Mouse (Mus musculus) thymus, postnatal 25 days (tissue): ENCODE data around the gene Exoc8.

Source experiments
- DNase-seq: peaks from one replicate; pipeline ENCODE4 v3.0.0; 2022

The Exoc8 gene

GRCm38 (mm10) chr8:124905482-124905881 lies 8.0 kb upstream of the Exoc8 start:
- DNase-seq, result no peak

- no peak for DNase-seq
These were observed 5.7 kb upstream of the Exoc8 start for GRCm38 (mm10) chr8:124903198-124903597.

DNA sequence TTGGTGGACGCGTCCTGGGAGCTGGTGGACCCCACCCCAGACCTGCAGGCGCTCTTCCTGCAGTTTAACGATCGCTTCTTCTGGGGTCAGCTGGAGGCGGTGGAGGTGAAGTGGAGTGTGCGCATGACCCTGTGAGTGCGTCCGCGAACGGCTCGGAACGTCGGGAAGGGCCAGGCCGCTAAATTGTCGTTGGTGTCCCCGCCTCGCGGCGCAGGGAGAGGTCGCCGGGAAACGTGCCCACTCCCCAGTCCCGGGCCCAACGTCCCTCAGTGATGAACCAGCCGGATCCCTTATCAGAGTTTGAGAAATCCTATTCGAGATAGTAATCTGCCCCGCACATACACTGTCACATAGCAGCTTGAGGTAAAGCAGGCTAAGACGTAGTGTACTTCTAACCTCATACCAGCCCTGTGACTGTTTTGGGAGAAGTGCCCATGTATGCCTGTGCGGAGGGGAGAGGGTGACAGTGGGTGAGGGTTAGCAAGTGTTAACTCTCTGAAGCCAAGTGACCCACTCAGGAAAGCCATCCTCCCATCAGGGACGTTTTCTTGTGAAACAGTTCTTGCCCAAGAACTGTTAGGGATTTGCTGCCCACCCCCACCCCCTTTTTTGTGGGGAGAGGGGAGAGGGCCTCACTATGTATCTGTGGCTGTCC lies 873 bp upstream of the Exoc8 start:
- DNase-seq, result no peak

DNA sequence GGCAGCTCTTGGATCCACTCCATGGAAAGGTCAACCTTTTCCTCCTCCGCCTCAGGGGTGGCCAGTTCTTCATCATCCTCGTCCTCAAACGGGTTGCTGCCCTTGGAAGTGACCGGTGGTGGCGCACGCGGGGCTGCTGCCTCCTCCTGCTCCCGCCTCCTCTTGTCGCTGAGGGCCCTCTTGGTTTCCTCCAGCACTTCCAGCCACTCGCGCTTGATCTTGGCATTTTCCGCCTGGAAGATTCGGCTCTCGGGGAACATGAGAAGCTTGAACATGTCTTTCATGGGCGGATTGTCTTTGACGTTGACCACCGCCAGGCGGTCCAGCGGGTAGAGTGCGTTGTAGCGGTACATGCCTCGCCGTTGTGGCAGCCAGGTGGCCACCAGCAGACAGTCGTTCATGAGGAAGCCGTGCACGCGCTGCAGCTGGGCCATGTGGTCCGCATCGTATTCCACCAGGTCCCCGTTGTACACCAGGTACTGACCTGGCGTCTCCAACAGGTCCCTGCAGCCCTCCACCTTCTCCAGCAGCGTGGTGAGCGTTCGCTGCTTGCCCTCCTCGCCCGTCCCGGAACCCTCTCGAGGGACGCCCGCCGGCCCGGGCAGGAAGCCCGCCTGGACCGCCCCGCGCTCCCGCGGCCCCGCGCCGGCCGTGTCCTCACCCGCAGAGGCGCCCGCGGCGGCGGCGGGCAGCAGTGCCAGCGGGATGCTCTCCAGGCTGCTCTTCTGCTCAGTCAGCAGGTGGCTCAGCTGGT lies 696 bp downstream of the Exoc8 start:
- peak; percentile 53 for DNase-seq

GRCm38 (mm10) chr8:124896010-124896631 lies 1.4 kb downstream of the Exoc8 start:
- DNase-seq, result no peak

DNA sequence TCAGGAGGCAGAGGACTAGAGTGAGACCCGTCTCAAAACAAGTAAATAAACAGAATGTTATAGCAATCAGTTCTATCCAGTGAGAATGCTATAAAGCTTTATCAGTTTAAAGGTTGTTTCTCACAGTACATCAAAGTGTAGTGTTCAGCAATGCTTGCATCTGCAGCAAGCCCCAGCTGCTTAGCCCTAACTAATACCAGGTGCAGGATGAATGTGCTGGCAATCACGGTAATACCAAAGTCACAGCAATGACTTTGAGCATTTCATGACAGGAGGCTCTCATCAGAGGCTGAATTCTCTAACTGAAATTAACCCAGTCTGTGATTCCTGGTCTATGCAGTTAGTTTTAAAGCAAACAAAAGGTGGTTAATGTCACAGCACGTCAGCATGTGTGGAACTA lies 4.9 kb downstream of the Exoc8 start:
- no peak for DNase-seq

DNA sequence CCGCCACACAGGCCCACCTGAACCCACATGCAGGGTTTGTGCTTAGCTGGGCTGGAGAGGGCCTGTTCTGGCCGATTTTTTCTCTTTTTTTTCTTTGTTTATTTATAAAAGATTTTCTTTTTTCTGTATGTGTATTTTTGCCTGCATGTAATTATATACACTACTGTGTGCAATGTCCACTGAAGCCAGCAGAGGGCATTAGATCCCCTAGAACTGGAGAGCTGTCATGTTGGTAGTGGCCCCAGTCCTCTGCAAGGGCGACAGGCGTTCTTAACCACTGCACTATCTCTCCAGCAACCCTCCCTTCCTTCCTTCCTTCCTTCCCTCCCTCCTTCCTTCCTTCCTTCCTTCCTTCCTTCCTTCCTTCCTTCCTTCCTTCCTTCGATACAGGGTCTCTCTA lies 9.1 kb downstream of the Exoc8 start:
- DNase-seq, result peak; percentile 11

DNA sequence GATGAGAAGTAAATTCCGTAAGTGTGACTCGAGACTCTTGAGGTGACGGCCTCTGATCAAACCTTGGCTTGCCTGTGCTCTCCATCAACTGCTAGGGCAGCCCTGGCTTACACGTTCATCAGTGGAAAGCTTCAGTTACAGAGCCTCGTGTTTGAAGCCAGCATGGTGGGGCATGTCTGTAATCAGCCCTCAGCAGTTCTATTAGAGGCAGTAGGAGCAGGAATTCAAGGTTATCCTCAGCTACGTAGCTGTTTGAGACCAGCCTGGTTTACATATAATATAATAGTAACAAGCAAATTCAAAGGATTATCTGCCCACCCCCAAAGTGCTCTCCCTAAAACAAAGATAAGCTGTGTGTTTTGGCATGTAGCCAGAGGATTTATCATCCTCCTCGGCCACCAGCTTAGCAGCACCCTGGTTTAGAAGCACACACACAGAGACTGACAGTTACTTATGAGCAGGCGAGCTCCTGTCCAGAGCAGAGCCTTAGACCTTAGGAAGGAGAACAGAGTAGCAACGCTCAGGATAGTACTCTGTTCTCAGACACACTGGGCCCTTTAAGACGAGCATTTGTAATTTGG lies 18.5 kb downstream of the Exoc8 start:
- no peak for DNase-seq

DNA sequence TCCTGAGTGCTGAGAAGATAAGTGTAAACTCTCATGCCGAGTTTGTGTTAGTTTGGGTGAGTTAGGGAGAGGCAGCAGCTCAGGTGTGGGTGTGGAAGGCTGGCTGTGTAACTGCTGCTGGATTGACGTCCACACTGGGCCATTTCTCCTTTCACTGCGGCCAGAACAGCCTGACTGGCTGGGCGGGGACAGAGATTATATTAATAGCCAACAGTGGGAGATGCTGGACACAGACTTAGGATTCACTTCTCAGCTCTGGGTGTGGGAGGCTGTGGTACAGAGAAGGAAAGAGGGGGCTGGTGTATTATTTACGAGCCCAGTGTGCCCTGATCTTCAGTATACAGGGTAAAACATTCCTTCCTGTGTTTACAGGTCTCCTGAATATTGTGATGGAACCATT lies 19.4 kb downstream of the Exoc8 start:
- no peak for DNase-seq

DNA sequence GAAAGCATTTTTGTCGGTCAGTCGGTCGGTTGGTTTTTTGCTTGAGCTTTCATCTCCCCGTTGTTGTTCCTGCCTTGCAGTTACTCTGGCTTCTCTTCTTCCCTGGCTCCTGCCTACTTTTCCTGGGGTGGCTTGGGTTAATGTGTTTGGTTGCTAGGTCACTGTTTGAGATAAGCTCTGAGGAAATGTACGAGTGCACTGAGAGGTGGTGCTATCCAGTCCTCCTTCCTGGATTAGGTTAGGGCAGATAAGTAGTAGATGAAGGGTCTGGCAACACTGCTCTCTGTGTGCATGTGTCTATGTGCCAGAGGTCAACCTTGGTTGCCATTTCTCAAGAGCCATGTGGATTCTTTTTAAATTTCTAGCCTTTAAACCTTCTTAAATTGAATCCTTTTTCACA lies 24.8 kb downstream of the Exoc8 start:
- DNase-seq, result no peak

- no peak for DNase-seq
These were observed 25.4 kb downstream of the Exoc8 start for GRCm38 (mm10) chr8:124872081-124872480.

DNA sequence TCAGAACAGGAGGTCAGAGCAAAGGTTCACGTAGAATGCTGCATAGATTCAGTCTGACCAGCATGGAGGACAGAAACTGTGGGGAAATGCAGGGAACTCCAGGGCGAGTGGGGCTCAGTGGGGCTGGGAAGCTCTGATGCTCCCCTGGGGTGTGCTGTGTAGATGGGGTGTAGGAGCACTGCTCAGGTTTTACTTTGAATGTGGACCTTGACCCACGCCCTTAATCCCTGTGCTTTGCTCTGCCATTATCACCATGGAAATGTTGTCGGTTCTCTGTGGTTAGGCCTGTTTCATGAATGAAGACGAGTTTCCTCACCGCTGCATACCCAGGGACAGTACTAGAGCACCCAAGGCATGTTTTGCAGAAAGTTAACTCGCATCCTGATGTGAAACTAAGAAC lies 26.0 kb downstream of the Exoc8 start:
- no peak for DNase-seq

- no peak for DNase-seq
These were observed 27.8 kb downstream of the Exoc8 start for GRCm38 (mm10) chr8:124869708-124870107.

GRCm38 (mm10) chr8:124867126-124867525 lies 30.4 kb downstream of the Exoc8 start:
- DNase-seq, result no peak

GRCm38 (mm10) chr8:124866669-124867068 lies 30.8 kb downstream of the Exoc8 start:
- no peak for DNase-seq

DNA sequence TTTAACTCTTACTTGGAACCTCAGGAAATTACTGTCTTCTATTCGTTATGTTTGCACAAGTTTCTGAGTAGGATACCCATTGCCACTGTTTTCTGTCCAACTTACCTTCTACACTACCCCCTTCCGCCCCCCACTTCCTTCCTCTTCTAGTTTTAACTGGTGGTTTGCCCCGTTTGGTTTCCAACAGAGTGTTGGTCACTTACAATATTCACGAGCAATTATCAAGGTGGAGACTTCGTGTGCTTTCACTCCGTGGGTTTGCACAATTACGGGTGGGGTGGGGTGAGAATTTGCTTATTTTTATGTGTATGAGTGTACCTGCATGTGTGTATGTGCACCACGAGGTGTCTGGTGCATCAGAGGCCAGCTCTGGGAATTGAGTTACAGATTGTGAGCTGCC lies 33.8 kb downstream of the Exoc8 start:
- peak; percentile 22 for DNase-seq

DNA sequence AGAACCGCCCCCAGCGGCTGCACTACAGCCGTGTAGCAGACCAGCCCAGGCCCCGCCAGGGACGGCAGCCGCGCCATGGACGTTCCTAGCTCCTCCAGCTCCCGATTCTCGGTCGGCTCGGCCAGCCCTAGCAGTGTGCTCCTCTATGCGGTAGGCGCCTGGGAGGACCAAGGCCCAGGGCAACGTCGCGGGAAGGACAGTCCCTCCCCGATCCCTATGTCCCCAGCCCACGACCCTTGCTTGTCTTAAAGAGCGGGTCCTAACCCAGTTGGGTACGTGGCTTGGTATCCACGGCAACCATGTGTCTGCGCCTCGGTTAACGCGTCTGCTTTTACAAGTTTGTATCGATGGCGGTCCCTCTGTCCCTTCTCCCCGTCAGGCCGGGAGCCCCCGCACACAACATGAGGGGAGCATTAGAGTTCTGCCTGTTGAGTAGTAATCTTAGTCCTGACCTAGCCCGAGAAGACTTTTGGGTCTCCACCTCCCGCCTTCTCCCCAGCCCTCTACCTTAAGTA lies 34.3 kb downstream of the Exoc8 start:
- DNase-seq, result no peak

DNA sequence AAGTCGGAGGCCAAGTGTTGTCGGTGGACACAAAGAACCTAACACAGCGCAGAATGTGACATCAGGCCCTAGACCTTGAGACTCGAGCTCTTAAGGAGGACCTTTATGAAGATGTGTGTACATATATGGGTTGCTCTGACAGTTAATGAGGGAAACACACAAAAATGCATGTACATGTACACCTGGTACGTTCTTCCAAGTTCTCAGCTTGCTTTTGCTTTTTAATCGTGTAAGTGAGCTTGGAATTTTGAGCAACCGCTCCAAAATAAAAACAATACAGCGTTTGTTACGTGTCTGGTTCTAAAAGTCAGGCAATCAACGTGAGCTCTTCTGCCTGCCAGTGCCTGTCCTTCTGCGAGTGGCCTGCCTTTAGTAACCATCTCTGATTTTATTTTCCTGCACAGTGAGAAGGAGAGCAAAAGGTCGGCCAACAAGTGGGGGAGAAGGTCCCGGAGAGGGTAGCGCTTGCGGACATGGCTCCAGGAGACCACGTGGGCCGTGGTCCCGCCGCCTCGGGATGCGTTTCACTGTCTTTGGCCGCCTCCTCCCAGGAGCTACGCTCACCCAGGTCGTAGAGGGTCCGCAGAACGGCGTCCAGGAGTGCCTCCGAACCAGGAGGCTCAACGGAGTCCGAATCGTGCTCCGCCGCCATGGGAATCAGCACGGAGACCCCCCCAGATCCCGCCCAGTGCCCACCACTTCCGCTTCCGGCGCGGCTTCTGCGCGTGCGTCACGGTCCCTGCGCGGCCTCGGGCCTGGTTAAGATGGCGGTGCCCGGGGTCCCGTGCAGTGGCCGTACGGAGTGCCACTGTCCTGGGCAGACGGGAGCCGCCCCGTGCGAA lies 35.0 kb downstream of the Exoc8 start, which contains the start of the genes Gnpat and 2810004N23Rik:
TSS of gene Gnpat (plus strand) at position 713 of the 842 bp plus-strand sequence.
TSS of gene 2810004N23Rik (minus strand) at position 800 of the 842 bp plus-strand sequence.
- DNase-seq, result peak; percentile 95

DNA sequence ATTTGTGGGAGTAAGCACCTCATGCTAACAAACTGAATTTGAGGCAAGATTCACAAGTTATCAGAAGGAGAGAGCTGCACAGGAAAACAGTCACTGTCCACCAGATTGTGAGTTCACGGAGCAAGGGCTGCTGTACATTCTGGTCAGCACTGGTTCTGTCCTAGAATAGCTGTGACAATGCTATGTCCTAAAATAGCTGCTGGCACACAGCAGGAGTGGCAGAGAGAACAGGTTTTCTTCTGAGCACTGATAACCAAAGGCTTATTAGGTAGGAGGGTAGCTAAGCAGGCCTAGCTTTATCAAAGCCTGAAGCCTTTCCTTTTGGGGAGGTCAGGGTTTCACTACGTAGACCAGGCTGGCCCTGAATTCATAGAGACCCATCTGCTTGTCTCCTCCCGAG lies 37.3 kb downstream of the Exoc8 start:
- no peak for DNase-seq

- DNase-seq, result peak; percentile 46
These were observed 38.0 kb downstream of the Exoc8 start for GRCm38 (mm10) chr8:124859466-124859865.

GRCm38 (mm10) chr8:124853511-124853910 lies 44.0 kb downstream of the Exoc8 start:
- no peak for DNase-seq

GRCm38 (mm10) chr8:124845573-124845972 lies 51.9 kb downstream of the Exoc8 start:
- no peak for DNase-seq
